Mouse (Mus musculus) heart, postnatal 14 days (tissue): ENCODE results near the gene Dedd2. TPM values are rescaled to one million over a fixed set of nuclear protein-coding genes. Genes with fewer than 3 reads are reported as not detected.

ENCODE experiments used
- DNase-seq, 2 experiments: peaks; one replicate each; pipeline ENCODE4 v3.0.0; 2021 to 2022
- intact Hi-C: fragments of 180-260 bp; cut with DNase I; formaldehyde crosslinking; loops from one replicate; pipeline ENCODE4 v1.15.1; 2025
- microRNA-seq, 2 experiments: library from miRNA; unstranded; fragments of <30 nt; microRNA quantifications; one replicate each; pipeline ENCODE4 v1.2.0; 2021 to 2022
- total RNA-seq, 2 experiments: library from RNA; stranded (reverse); gene quantifications; 2 replicates each; pipeline ENCODE4 v1.2.3; 2021

Dedd2 gene
- total RNA-seq, 2 experiments from 2014 or later, result 17.9 to 19.2 TPM

DNA sequence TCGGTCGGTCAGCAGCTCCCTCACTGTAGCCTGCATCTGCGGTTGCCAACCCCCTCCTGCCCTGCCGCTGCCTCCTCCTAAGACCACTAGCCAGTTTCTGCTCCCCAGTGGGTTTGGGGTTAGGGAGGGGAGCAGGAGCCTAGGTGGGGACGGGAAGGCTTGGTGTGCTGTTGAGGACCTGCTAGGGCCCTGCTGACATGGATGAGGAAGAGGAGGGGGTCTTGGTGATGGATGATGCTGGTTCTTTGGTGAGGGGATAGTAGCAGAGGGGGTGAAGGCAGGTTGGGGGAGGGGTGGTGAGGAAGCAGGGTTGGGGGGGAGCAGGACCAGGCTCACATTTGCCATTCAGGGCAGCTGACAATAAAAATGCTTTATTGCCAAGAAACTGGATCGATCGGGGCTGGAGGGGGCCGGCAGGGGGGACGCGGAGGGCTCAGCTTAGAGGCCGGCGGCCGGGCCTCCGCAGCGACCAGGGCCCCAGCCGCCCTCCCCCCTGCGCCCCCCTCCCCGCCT, 70.2 kb downstream of the Dedd2 start:
- no peak for DNase-seq
- intact Hi-C loops, result no loop called here

Small RNA genes within 50 kb of the gene (microRNA-seq; reads per million reads assigned to microRNA genes)
- 0 to 0.60 reads per million in 2 experiments for gene Mir7048

Other genes starting within 250 kb of the Dedd2 start
- gene Rabac1, start 247.9 kb downstream of the Dedd2 start, total RNA-seq, result 100 to 1,000 TPM; 289 to 303 TPM
- gene Atp1a3, start 214.7 kb downstream of the Dedd2 start, total RNA-seq, result under 1 TPM; 0.62 to 0.80 TPM
- 1 to 10 TPM; 5.8 to 7.6 TPM for gene Grik5, start 148.3 kb downstream of the Dedd2 start, total RNA-seq
- 10 to 100 TPM; 10.5 to 11.2 TPM for gene Zfp574, start 148.0 kb downstream of the Dedd2 start, total RNA-seq
- gene Pou2f2, start 40.9 kb downstream of the Dedd2 start, total RNA-seq, result under 1 TPM; 0.44 to 0.60 TPM
- 1 to 10 TPM; 8.0 to 9.1 TPM for gene Zfp526, start 810 bp upstream of the Dedd2 start, total RNA-seq
- gene Gsk3a, start 17.2 kb upstream of the Dedd2 start, total RNA-seq, result 10 to 100 TPM; 58.6 to 66.6 TPM
- 10 to 100 TPM; 32.8 to 33.2 TPM for gene Erf, start 30.1 kb upstream of the Dedd2 start, total RNA-seq
- gene Cic, start 47.1 kb upstream of the Dedd2 start, total RNA-seq, result 10 to 100 TPM; 71.2 to 78.7 TPM
- gene Pafah1b3, start 77.4 kb upstream of the Dedd2 start, total RNA-seq, result 1 to 10 TPM; 5.1 to 5.6 TPM
- not detected for gene Prr19, start 80.8 kb upstream of the Dedd2 start, total RNA-seq
- gene Tmem145, start 85.5 kb upstream of the Dedd2 start, total RNA-seq, result not detected
- 10 to 100 TPM; 26.7 to 29.6 TPM for gene Megf8, start 96.5 kb upstream of the Dedd2 start, total RNA-seq
- not detected for gene Cnfn, start 149.1 kb upstream of the Dedd2 start, total RNA-seq
- gene Lipe, start 178.1 kb upstream of the Dedd2 start, total RNA-seq, result 10 to 100 TPM; 43.2 to 55.0 TPM
- not detected for gene Cxcl17, start 192.3 kb upstream of the Dedd2 start, total RNA-seq